Mouse (Mus musculus): Measurements from ENCODE around the gene Vmn1r1. TPM values are rescaled to one million over a fixed set of nuclear protein-coding genes. Genes with fewer than 3 reads are reported as not detected.
"Not testable (repeated sequence)": the region's sequence is repeated elsewhere in the genome, so short reads cannot be mapped to it uniquely, and the experiment has no call there.

Vmn1r1 gene
- polyA plus RNA-seq (2014; fragmentation: Nextera tagmentation; extraction: Ambion mirVana), result not detected in 2 replicates

DNA sequence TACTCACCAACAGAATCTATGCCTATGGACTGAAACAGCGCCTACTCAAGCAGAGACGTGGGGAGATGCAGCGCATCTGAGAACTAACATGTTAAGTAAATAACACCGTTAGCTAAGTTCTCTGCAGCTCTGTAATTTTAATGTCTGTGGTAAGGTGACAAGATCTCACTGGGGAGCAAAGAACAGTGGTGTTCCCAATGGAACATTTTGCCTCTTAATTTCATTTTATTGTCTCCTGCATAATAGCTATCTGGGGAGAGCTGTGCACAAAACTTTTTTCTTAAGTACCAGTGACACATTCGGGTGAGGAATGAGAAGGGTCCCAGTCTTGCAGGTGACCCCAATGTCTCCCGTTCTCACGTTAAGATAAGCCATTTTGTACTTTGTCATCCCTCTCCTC lies at the start of gene Vmn1r1:
Gene Vmn1r1, minus strand, starts transcription at position 101 of the 400 bp plus-strand sequence.
- no peak within 1 kb of the TSS for H3K4me2 ChIP-seq (ENCODE audit: low read length)
- no peaks in the 10 kb centered on the region for H3K36me3 ChIP-seq (ENCODE audit: control insufficient read depth, insufficient read depth, low read length)
- H3K9me3 ChIP-seq (ENCODE audit: control insufficient read depth, low read length), result no peaks in the 10 kb centered on the region
- DNase-seq (no peak), ATAC-seq (ENCODE audit: low FRiP score, low TSS enrichment) (no peak)
- no peak within 1 kb of the TSS for H3K4me3 ChIP-seq (replicated peaks; ENCODE audit: low read depth, low read length)
- H3K9ac ChIP-seq (replicated peaks; ENCODE audit: low read length), result no peak within 1 kb of the TSS
- H3K4me1 ChIP-seq (ENCODE audit: control insufficient read depth, insufficient read depth, low read length), result no peaks in the 10 kb centered on the region
- no peak within 1 kb of the TSS for H3K27ac ChIP-seq (replicated peaks; ENCODE audit: low read depth, low read length)
- H3K27me3 ChIP-seq (ENCODE audit: control insufficient read depth, insufficient read depth, low read length), result no peaks in the 10 kb centered on the region
- WGBS, result 90% methylated on average over 7 of the region's 7 CpGs

DNA sequence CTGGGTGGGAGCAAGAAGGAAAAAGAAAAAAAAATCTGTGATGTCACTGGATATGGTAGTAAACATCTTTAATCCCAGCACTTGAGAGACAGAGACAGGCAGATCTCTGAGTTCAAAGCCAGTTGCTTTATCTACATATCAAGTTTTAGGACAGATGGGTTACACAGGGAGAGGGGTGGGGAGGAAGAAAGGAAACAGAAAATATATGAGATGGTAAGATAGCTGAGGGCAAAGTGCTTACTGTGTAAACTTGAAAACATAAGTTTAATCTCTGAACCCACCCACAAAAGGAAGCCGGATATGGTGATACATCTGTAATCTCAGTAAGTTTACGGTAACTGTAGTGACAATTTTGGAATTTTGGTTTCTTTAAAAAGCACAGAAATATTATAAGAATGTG lies 46.0 kb upstream of the Vmn1r1 start:
- Histone ChIP-seq H3K4me1 (ENCODE audit: control insufficient read depth, insufficient read depth, low read length) (no peaks in the 10 kb centered on the region), H3K9me3 (ENCODE audit: control insufficient read depth, low read length) (no peaks in the 10 kb centered on the region), H3K27me3 (ENCODE audit: control insufficient read depth, insufficient read depth, low read length) (no peaks in the 10 kb centered on the region), H3K27ac (replicated peaks; ENCODE audit: low read depth, low read length) (no peak overlapping the region), H3K4me2 (ENCODE audit: low read length) (no peak overlapping the region), H3K9ac (replicated peaks; ENCODE audit: low read length) (no peak overlapping the region), H3K36me3 (ENCODE audit: control insufficient read depth, insufficient read depth, low read length) (no peaks in the 10 kb centered on the region), H3K4me3 (replicated peaks; ENCODE audit: low read depth, low read length) (no peak overlapping the region)
- ATAC-seq (ENCODE audit: low FRiP score, low TSS enrichment) (no peak), DNase-seq (no peak)
- WGBS, result 99% methylated on average over 2 of the region's 2 CpGs

DNA sequence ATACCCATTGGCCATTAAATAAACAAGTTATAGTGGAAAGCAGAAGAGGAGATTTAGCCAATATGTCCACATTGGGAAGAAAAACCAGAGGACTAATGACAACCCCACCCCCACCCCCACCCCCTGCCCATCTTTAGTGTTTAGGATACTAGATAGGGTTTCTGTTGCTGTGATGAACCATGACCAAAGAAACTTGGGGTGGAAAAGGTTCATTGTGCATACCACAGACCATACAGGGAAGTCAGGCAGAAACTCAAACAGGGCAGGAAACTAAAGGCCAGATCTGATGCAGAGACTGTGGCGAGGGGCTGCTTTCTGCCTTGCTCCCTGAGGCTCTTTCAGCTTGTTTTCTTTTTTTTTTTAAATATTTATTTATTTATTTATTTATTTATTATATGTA lies 28.3 kb upstream of the Vmn1r1 start:
- no peaks in the 10 kb centered on the region for H3K4me1 ChIP-seq (ENCODE audit: control insufficient read depth, insufficient read depth, low read length)
- no peaks in the 10 kb centered on the region for H3K9me3 ChIP-seq (ENCODE audit: control insufficient read depth, low read length)
- no peak overlapping the region for H3K9ac ChIP-seq (replicated peaks; ENCODE audit: low read length)
- H3K27ac ChIP-seq (replicated peaks; ENCODE audit: low read depth, low read length), result no peak overlapping the region
- WGBS, result 81% methylated on average over 1 of the region's 1 CpGs
- H3K4me3 ChIP-seq (replicated peaks; ENCODE audit: low read depth, low read length), result no peak overlapping the region
- H3K27me3 ChIP-seq (ENCODE audit: control insufficient read depth, insufficient read depth, low read length), result no peaks in the 10 kb centered on the region
- DNase-seq (no peak), ATAC-seq (ENCODE audit: low FRiP score, low TSS enrichment) (no peak)
- no peaks in the 10 kb centered on the region for H3K36me3 ChIP-seq (ENCODE audit: control insufficient read depth, insufficient read depth, low read length)
- H3K4me2 ChIP-seq (ENCODE audit: low read length), result no peak overlapping the region

DNA sequence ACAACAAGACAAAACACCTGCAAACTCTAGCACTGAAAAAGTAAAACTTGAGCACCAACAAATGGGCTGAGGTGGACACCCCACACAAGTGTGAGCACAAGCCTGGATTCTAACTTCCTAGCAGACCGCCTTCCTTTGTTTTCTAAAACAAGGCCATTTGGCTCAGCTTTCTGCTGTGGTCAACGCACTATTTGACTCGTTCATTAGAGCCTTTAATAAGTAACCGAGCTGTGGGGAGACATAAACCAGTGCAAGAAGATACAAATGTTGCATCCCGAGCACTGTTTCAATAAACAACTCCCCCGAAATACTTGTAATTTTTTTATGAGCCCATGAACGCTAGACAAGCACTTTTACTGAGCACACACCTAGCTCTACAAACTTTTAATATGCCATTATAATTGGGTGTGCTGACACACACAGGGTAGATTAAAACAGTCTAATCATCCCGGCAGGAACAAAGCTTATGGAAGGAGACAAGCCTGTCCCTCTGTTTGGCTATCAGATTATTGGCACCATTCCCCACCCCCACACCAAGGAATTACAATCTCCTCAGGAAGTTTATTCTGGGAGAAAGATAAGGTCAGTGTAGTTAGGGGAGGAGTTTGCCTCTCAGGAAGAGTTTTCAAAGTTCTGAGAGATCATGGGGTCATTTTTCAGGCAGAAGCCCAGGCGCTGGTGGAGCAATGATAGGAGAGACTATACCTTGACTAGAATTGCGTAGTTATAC lies 27.7 kb upstream of the Vmn1r1 start:
- no peak for DNase-seq
- no peaks in the 10 kb centered on the region for H3K4me1 ChIP-seq (ENCODE audit: control insufficient read depth, insufficient read depth, low read length)
- H3K4me3 ChIP-seq (replicated peaks; ENCODE audit: low read depth, low read length), result no peak overlapping the region
- H3K9ac ChIP-seq (replicated peaks; ENCODE audit: low read length), result no peak overlapping the region
- no peak overlapping the region for H3K4me2 ChIP-seq (ENCODE audit: low read length)
- WGBS, result 85% methylated on average over 10 of the region's 10 CpGs
- no peaks in the 10 kb centered on the region for H3K27me3 ChIP-seq (ENCODE audit: control insufficient read depth, insufficient read depth, low read length)
- no peaks in the 10 kb centered on the region for H3K9me3 ChIP-seq (ENCODE audit: control insufficient read depth, low read length)
- ATAC-seq (ENCODE audit: low FRiP score, low TSS enrichment), result no peak
- H3K36me3 ChIP-seq (ENCODE audit: control insufficient read depth, insufficient read depth, low read length), result no peaks in the 10 kb centered on the region
- H3K27ac ChIP-seq (replicated peaks; ENCODE audit: low read depth, low read length), result no peak overlapping the region

DNA sequence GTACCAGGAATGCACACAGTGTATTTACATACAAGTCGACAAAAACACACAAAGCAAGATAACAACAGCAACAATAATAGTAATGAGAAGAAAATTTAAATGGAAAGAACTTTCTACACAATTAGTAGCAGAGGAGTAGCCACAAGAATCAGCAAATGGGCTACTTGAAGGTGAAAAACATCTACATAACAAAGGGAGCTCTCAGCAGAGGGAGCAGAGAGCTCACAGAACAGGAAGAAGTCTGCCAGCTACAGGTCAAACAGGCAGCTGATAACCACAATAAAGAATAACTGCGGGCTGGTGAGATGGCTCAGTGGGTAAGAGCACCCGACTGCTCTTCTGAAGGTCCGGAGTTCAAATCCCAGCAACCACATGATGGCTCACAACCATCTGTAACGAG lies 26.9 kb upstream of the Vmn1r1 start:
- DNase-seq (no peak), ATAC-seq (ENCODE audit: low FRiP score, low TSS enrichment) (no peak)
- no peaks in the 10 kb centered on the region for H3K9me3 ChIP-seq (ENCODE audit: control insufficient read depth, low read length)
- H3K4me2 ChIP-seq (ENCODE audit: low read length), result no peak overlapping the region
- no peaks in the 10 kb centered on the region for H3K4me1 ChIP-seq (ENCODE audit: control insufficient read depth, insufficient read depth, low read length)
- 76% methylated on average over 4 of the region's 5 CpGs for WGBS
- H3K27ac ChIP-seq (replicated peaks; ENCODE audit: low read depth, low read length), result no peak overlapping the region
- no peaks in the 10 kb centered on the region for H3K27me3 ChIP-seq (ENCODE audit: control insufficient read depth, insufficient read depth, low read length)
- H3K36me3 ChIP-seq (ENCODE audit: control insufficient read depth, insufficient read depth, low read length), result no peaks in the 10 kb centered on the region
- H3K9ac ChIP-seq (replicated peaks; ENCODE audit: low read length), result no peak overlapping the region
- H3K4me3 ChIP-seq (replicated peaks; ENCODE audit: low read depth, low read length), result no peak overlapping the region

GRCm38 (mm10) chr1:182189669-182190440 lies 25.6 kb upstream of the Vmn1r1 start:
- H3K4me1 ChIP-seq (ENCODE audit: control insufficient read depth, insufficient read depth, low read length), result no peaks in the 10 kb centered on the region

GRCm38 (mm10) chr1:182182449-182182848 lies 18.2 kb upstream of the Vmn1r1 start:
- not testable (repeated sequence) for H3K36me3 ChIP-seq (ENCODE audit: control insufficient read depth, insufficient read depth, low read length); H3K27ac ChIP-seq (replicated peaks; ENCODE audit: low read depth, low read length); DNase-seq; H3K9me3 ChIP-seq (ENCODE audit: control insufficient read depth, low read length); H3K4me3 ChIP-seq (replicated peaks; ENCODE audit: low read depth, low read length); H3K27me3 ChIP-seq (ENCODE audit: control insufficient read depth, insufficient read depth, low read length); H3K4me2 ChIP-seq (ENCODE audit: low read length); ATAC-seq (ENCODE audit: low FRiP score, low TSS enrichment); H3K4me1 ChIP-seq (ENCODE audit: control insufficient read depth, insufficient read depth, low read length); H3K9ac ChIP-seq (replicated peaks; ENCODE audit: low read length)
- 73% methylated on average over 4 of the region's 4 CpGs for WGBS

More at GRCm38 (mm10) chr1:182189669-182190440, 25.6 kb upstream of the Vmn1r1 start:
- Histone ChIP-seq H3K27me3 (ENCODE audit: control insufficient read depth, insufficient read depth, low read length) (no peaks in the 10 kb centered on the region), H3K4me3 (replicated peaks; ENCODE audit: low read depth, low read length) (no peak overlapping the region), H3K4me2 (ENCODE audit: low read length) (no peak overlapping the region), H3K27ac (replicated peaks; ENCODE audit: low read depth, low read length) (no peak overlapping the region), H3K36me3 (ENCODE audit: control insufficient read depth, insufficient read depth, low read length) (no peaks in the 10 kb centered on the region), H3K9ac (replicated peaks; ENCODE audit: low read length) (no peak overlapping the region), H3K9me3 (ENCODE audit: control insufficient read depth, low read length) (no peaks in the 10 kb centered on the region)
- ATAC-seq (ENCODE audit: low FRiP score, low TSS enrichment) (no peak), DNase-seq (no peak)
- WGBS, result 66% methylated on average over 3 of the region's 3 CpGs

- Histone ChIP-seq H3K4me2 (ENCODE audit: low read length) (no peak overlapping the region), H3K27ac (replicated peaks; ENCODE audit: low read depth, low read length) (no peak overlapping the region), H3K4me3 (replicated peaks; ENCODE audit: low read depth, low read length) (no peak overlapping the region), H3K27me3 (ENCODE audit: control insufficient read depth, insufficient read depth, low read length) (no peaks in the 10 kb centered on the region), H3K36me3 (ENCODE audit: control insufficient read depth, insufficient read depth, low read length) (no peaks in the 10 kb centered on the region), H3K9ac (replicated peaks; ENCODE audit: low read length) (no peak overlapping the region), H3K4me1 (ENCODE audit: control insufficient read depth, insufficient read depth, low read length) (no peaks in the 10 kb centered on the region), H3K9me3 (ENCODE audit: control insufficient read depth, low read length) (no peaks in the 10 kb centered on the region)
- DNase-seq, result no peak
- WGBS, result 65% methylated on average over 5 of the region's 5 CpGs
- ATAC-seq (ENCODE audit: low FRiP score, low TSS enrichment), result no peak
Observed at GRCm38 (mm10) chr1:182181456-182182305, 17.4 kb upstream of the Vmn1r1 start.
